Mouse (Mus musculus): Measurements from ENCODE around the gene Cep55.

The Cep55 gene

GRCm38 (mm10) chr19:38109506-38110242 lies 54.9 kb downstream of the Cep55 start:
- DNase-seq = no peak

- DNase-seq = no peak
Measured at GRCm38 (mm10) chr19:38111056-38111455, 56.2 kb downstream of the Cep55 start.

DNA sequence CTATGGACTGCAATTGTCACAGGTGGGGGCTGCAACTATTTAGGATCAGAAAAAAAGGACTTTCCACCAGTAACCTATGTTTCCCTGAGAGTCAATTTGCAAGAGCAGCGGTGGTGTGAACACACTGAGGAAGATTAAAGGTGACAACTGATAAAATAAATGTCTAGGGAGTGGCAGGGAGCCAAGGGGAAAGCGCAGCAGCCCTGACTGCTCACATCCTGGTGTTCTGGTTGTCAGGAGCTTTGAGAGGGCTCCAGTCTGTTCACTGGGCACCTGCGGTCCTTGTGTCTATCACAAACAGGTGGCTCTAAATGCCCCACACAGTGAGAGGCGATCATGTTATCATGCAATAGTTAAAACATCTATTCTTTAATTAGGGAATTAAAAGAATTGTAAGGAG lies 57.8 kb downstream of the Cep55 start:
- DNase-seq = no peak

DNA sequence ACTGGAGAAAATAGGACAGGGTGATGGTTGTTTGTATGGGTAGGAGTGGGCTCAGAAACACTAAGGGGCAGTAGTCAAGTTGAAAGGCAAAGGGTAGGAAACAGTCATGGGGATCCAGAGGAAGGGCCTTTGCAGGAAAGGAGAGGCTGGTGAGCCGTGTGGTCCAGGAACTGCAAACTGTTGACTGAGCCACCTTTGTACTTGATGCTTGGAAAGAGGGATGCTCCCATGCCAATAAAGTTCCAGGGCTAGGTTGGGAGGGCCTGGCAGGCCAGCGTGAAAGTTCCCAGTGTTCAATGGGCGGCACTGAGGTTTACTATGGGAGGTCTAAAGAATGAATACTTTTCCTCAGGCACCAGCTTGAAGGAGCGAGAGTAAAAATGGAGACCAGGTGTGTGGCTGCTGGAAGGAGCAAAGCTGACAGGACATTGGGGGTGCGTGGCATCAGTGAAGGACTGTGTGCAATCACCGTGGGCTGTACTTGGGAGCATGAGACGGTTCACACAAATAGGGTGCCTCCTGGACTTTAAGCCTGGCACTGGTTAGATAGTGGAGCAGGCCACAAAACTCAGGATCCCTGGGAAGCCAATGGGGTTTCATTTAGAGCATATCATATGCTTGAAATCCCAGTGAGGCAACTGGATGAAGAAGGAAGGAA lies 60.2 kb downstream of the Cep55 start:
- no peak for DNase-seq

DNA sequence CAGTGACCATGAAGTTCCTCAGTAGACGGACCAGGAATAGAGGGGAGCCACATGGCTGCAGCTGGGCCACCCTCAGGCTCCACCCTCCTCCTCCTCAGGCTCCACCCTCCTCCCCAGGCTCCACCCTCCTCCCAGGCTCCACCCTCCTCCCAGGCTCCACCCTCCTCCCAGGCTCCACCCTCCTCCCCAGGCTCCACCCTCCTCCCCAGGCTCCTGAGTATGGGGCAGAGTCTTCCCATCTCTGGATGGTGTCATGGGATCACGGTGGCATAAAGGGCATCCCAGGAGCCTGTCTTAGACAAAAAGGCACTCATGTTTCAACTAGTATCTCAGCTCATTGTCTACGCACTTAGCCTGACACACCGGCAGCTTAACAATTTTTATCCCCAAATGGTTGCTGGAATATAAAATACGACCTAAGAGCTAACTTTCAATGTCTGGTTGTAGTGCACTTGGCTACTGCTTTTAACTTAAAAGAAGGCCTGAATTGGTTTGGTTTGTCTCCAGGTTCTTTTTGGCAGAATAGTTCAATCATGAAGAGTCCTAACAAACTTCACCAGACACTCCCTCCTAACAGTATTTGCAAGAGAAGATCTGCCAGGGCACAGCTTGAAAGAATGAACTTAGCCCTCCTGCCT lies 65.4 kb downstream of the Cep55 start:
- DNase-seq = no peak

DNA sequence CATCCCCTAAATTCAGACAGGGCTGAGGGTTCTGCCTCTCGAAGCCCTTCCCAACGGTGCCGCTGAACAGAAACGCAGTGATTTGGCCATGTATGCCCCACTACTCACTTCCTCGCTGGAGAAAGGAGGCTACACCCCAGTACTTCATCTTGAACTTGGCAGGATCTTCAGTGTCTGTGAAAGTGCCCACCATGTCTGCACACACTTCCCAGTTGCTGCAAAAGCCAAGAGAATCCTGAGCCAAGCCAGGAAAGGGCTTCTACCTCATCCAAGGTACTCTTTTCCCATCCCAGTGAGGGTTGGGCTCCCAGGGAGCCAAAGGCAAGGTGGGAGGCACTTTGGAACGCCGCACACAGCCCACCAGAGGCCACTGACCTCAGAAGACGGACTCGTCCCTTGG lies 69.1 kb downstream of the Cep55 start:
- DNase-seq = no peak

Measured in kidney, postnatal 4 days (tissue).